Mouse (Mus musculus): Measurements from ENCODE around the gene Vsx2. TPM values are rescaled to one million over a fixed set of nuclear protein-coding genes. Genes with fewer than 3 reads are reported as not detected.

Vsx2 gene
- polyA plus RNA-seq, 1 experiment, result not detected

GRCm38 (mm10) chr12:84578440-84578770 lies 8.8 kb downstream of the Vsx2 start:
- no peak overlapping the region for H3K4me3 ChIP-seq (replicated peaks; ENCODE audit: control insufficient read depth, low read depth, low read length)
- no peaks in the 10 kb centered on the region for H3K4me1 ChIP-seq (ENCODE audit: control insufficient read depth, insufficient read depth, low read length)
- 53% methylated on average over 5 of the region's 5 CpGs for WGBS
- no peak for TF ChIP-seq CTCF (IDR thresholded peaks at IDR 0.05; ENCODE audit: control insufficient read depth, insufficient read depth, low read length)
- no peak for TF ChIP-seq POLR2A (IDR thresholded peaks at IDR 0.05; ENCODE audit: borderline replicate concordance, control insufficient read depth, low read depth, low read length)
- H3K27ac ChIP-seq (ENCODE audit: control insufficient read depth, insufficient read depth, low read depth, low read length, poor library complexity), result no peak overlapping the region

- Histone ChIP-seq H3K4me3 (replicated peaks; ENCODE audit: control insufficient read depth, low read depth, low read length) (no peak overlapping the region), H3K27ac (ENCODE audit: control insufficient read depth, insufficient read depth, low read depth, low read length, poor library complexity) (no peak overlapping the region), H3K4me1 (ENCODE audit: control insufficient read depth, insufficient read depth, low read length) (no peaks in the 10 kb centered on the region)
- TF ChIP-seq POLR2A (IDR thresholded peaks at IDR 0.05; ENCODE audit: borderline replicate concordance, control insufficient read depth, low read depth, low read length), result no peak
- TF ChIP-seq CTCF (IDR thresholded peaks at IDR 0.05; ENCODE audit: control insufficient read depth, insufficient read depth, low read length), result no peak
- 76% methylated on average over 2 of the region's 2 CpGs for WGBS
These were observed 11.7 kb downstream of the Vsx2 start for GRCm38 (mm10) chr12:84581285-84581684.

GRCm38 (mm10) chr12:84589825-84590761 lies 20.5 kb downstream of the Vsx2 start:
- WGBS, result 1% methylated on average over 54 of the region's 54 CpGs
- no peak overlapping the region for H3K27ac ChIP-seq (ENCODE audit: control insufficient read depth, insufficient read depth, low read depth, low read length, poor library complexity)

GRCm38 (mm10) chr12:84598324-84598723 lies 28.8 kb downstream of the Vsx2 start:
- Histone ChIP-seq H3K27ac (ENCODE audit: control insufficient read depth, insufficient read depth, low read depth, low read length, poor library complexity) (no peak overlapping the region), H3K4me1 (ENCODE audit: control insufficient read depth, insufficient read depth, low read length) (no peaks in the 10 kb centered on the region), H3K4me3 (replicated peaks; ENCODE audit: control insufficient read depth, low read depth, low read length) (no peak overlapping the region)
- WGBS, result 37% methylated on average over 8 of the region's 8 CpGs
- no peak for TF ChIP-seq POLR2A (IDR thresholded peaks at IDR 0.05; ENCODE audit: borderline replicate concordance, control insufficient read depth, low read depth, low read length)
- TF ChIP-seq CTCF (IDR thresholded peaks at IDR 0.05; ENCODE audit: control insufficient read depth, insufficient read depth, low read length), result no peak

More at GRCm38 (mm10) chr12:84589825-84590761, 20.5 kb downstream of the Vsx2 start:
- TF ChIP-seq POLR2A (IDR thresholded peaks at IDR 0.05; ENCODE audit: borderline replicate concordance, control insufficient read depth, low read depth, low read length), result no peak
- TF ChIP-seq CTCF (IDR thresholded peaks at IDR 0.05; ENCODE audit: control insufficient read depth, insufficient read depth, low read length), result peak; percentile 100
- no peaks in the 10 kb centered on the region for H3K4me1 ChIP-seq (ENCODE audit: control insufficient read depth, insufficient read depth, low read length)
- no peak overlapping the region for H3K4me3 ChIP-seq (replicated peaks; ENCODE audit: control insufficient read depth, low read depth, low read length)

- Histone ChIP-seq H3K4me1 (ENCODE audit: control insufficient read depth, insufficient read depth, low read length) (no peaks in the 10 kb centered on the region), H3K4me3 (replicated peaks; ENCODE audit: control insufficient read depth, low read depth, low read length) (no peak overlapping the region), H3K27ac (ENCODE audit: control insufficient read depth, insufficient read depth, low read depth, low read length, poor library complexity) (no peak overlapping the region)
- 76% methylated on average over 7 of the region's 7 CpGs for WGBS
- TF ChIP-seq CTCF (IDR thresholded peaks at IDR 0.05; ENCODE audit: control insufficient read depth, insufficient read depth, low read length), result no peak
- TF ChIP-seq POLR2A (IDR thresholded peaks at IDR 0.05; ENCODE audit: borderline replicate concordance, control insufficient read depth, low read depth, low read length), result no peak
These were observed 34.4 kb downstream of the Vsx2 start for GRCm38 (mm10) chr12:84604001-84604400.

- WGBS, result 71% methylated on average over 7 of the region's 7 CpGs
- TF ChIP-seq CTCF (IDR thresholded peaks at IDR 0.05; ENCODE audit: control insufficient read depth, insufficient read depth, low read length) (peak; percentile 52; the same call in 1 of the 2 replicates), POLR2A (IDR thresholded peaks at IDR 0.05; ENCODE audit: borderline replicate concordance, control insufficient read depth, low read depth, low read length) (no peak)
- H3K4me3 ChIP-seq (replicated peaks; ENCODE audit: control insufficient read depth, low read depth, low read length), result no peak overlapping the region
- no peak overlapping the region for H3K27ac ChIP-seq (ENCODE audit: control insufficient read depth, insufficient read depth, low read depth, low read length, poor library complexity)
- H3K4me1 ChIP-seq (ENCODE audit: control insufficient read depth, insufficient read depth, low read length), result no peaks in the 10 kb centered on the region
These were observed 36.3 kb downstream of the Vsx2 start for GRCm38 (mm10) chr12:84605860-84606259.

- TF ChIP-seq POLR2A (IDR thresholded peaks at IDR 0.05; ENCODE audit: borderline replicate concordance, control insufficient read depth, low read depth, low read length), result no peak
- no peak for TF ChIP-seq CTCF (IDR thresholded peaks at IDR 0.05; ENCODE audit: control insufficient read depth, insufficient read depth, low read length)
- Histone ChIP-seq H3K27ac (ENCODE audit: control insufficient read depth, insufficient read depth, low read depth, low read length, poor library complexity) (no peak overlapping the region), H3K4me3 (replicated peaks; ENCODE audit: control insufficient read depth, low read depth, low read length) (no peak overlapping the region), H3K4me1 (ENCODE audit: control insufficient read depth, insufficient read depth, low read length) (no peaks in the 10 kb centered on the region; the same call in 1 of the 2 replicates)
- 84% methylated on average over 10 of the region's 10 CpGs for whole genome bisulfite sequencing
These were observed 42.2 kb downstream of the Vsx2 start for GRCm38 (mm10) chr12:84611718-84612117.

GRCm38 (mm10) chr12:84612518-84612917 lies 43.0 kb downstream of the Vsx2 start:
- no peak overlapping the region for H3K27ac ChIP-seq (ENCODE audit: control insufficient read depth, insufficient read depth, low read depth, low read length, poor library complexity)
- TF ChIP-seq CTCF (IDR thresholded peaks at IDR 0.05; ENCODE audit: control insufficient read depth, insufficient read depth, low read length) (no peak), POLR2A (IDR thresholded peaks at IDR 0.05; ENCODE audit: borderline replicate concordance, control insufficient read depth, low read depth, low read length) (no peak)
- WGBS, result 87% methylated on average over 8 of the region's 8 CpGs
- no peak overlapping the region for H3K4me3 ChIP-seq (replicated peaks; ENCODE audit: control insufficient read depth, low read depth, low read length)
- H3K4me1 ChIP-seq (ENCODE audit: control insufficient read depth, insufficient read depth, low read length), result no peaks in the 10 kb centered on the region; the same call in 1 of the 2 replicates
